Mouse (Mus musculus) liver, embryonic 12.5 days (tissue): Measurements from ENCODE around the gene B130006D01Rik. TPM values are rescaled to one million over a fixed set of nuclear protein-coding genes. Genes with fewer than 3 reads are reported as not detected.
A peak's percentile ranks its signal among the peaks of the same experiment; 100 is the strongest.

Experiments
- ATAC-seq: fragments of 200-750 bp; cut with Nextera tagmentation; 2 replicates; pipeline ENCODE4 v1.8.0; 2017; ENCODE audit warnings: moderate number of reproducible peaks, mild to moderate bottlenecking, moderate library complexity
- H3K27ac ChIP-seq: fragments of 300-500 bp; sonication (generic); 2 replicates; pipeline ENCODE4 v1.5.1; 2016; ENCODE audit warnings: mild to moderate bottlenecking
- H3K27me3 ChIP-seq: fragments of 300-500 bp; sonication (generic); replicated peaks from 2 replicates; pipeline ENCODE4 v1.6.1; 2016; ENCODE audit warnings: mild to moderate bottlenecking, moderate library complexity
- H3K36me3 ChIP-seq: fragments of 300-500 bp; sonication (generic); 2 replicates; pipeline ENCODE4 v1.6.1; 2016; ENCODE audit warnings: mild to moderate bottlenecking, moderate library complexity
- H3K4me1 ChIP-seq: fragments of 300-500 bp; sonication (generic); 2 replicates; pipeline ENCODE4 v1.6.1; 2016
- H3K4me2 ChIP-seq: fragments of 300-500 bp; sonication (generic); 2 replicates; pipeline ENCODE4 v1.6.1; 2016; ENCODE audit warnings: mild to moderate bottlenecking, moderate library complexity
- H3K4me3 ChIP-seq: fragments of 300-500 bp; sonication (generic); 2 replicates; pipeline ENCODE4 v1.5.1; 2016; ENCODE audit warnings: mild to moderate bottlenecking, moderate library complexity
- H3K9ac ChIP-seq: fragments of 300-500 bp; sonication (generic); 2 replicates; pipeline ENCODE4 v1.6.1; 2016; ENCODE audit warnings: mild to moderate bottlenecking, moderate library complexity
- H3K9me3 ChIP-seq: fragments of 300-500 bp; sonication (generic); replicated peaks from 2 replicates; pipeline ENCODE4 v1.6.1; 2016; ENCODE audit warnings: mild to moderate bottlenecking, moderate library complexity
- WGBS: fragments of 180-500 bp; shearing (Covaris S2); methylation state at CpG from one replicate; pipeline ENCODE4 v1.1.7; 2016; ENCODE audit not compliant: insufficient replicate concordance; 5-methylcytosine and 5-hydroxymethylcytosine counted together
- polyA plus RNA-seq: library from polyadenylated mRNA; unstranded; fragments of >200 nt; fragmentation: Nextera tagmentation; extraction: Ambion mirVana; gene quantifications from 2 replicates; pipeline ENCODE4 v1.2.1, GENCODE M21; 2016

Gene B130006D01Rik
- polyA plus RNA-seq, 1 experiment from 2014 or later = 0.62 TPM

DNA sequence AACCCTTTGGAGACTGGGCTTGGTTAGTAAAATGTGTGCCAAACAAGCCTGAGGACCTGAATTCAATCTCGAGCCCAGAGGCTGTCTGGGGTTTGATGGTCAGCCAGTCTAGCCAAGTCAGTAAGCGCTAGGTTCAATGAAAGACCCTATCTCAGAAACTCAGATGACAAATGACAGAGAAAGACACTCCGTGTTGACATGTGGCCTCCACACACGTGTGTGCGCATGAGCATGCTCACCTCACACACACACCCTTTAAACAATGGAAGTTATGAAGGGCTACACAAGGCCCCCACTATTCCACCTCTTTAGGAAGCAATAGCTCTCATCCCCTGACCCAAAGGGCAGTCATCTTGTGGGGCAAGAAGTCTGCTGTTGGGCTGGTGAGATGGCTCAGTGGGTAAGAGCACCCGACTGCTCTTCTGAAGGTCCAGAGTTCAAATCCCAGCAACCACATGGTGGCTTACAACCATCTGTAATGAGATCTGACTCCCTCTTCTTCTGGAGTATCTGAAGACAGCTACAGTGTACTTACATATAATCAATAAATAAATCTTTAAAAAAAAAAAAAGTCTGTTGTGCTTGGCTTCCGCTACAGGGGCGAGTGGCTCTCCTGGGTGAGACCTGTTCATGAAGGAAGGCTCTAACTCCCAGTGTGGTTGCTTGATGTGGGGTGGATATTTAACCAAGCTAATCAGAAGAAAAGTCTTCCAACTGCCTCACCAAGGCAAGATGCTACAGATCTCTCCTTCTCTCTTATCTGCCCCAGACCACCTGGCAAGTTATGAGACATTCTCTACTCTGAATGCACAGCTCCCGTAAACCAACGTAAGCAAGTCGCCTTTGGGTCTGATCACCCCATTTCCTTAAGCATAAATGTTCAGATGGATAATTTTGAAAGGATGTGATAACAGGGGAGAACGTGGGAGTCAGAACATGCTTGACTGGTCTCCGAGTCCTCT is 22.3 kb upstream of the B130006D01Rik start:
- Histone ChIP-seq H3K9me3 (no peaks in the 10 kb centered on the region), H3K27me3 (no peaks in the 10 kb centered on the region), H3K4me1 (peaks cover 26% of the 10 kb centered on the region), H3K4me3 (no peak overlapping the region), H3K36me3 (no peaks in the 10 kb centered on the region), H3K27ac (peak overlapping the region; percentile 89), H3K4me2 (peak overlapping the region; percentile 44), H3K9ac (0 out of 2 replicates have a peak overlapping the region, but pooled peaks have one; percentile 43)
- WGBS = 46% methylated on average over 13 of the region's 13 CpGs
- ATAC-seq = peak; percentile 89

DNA sequence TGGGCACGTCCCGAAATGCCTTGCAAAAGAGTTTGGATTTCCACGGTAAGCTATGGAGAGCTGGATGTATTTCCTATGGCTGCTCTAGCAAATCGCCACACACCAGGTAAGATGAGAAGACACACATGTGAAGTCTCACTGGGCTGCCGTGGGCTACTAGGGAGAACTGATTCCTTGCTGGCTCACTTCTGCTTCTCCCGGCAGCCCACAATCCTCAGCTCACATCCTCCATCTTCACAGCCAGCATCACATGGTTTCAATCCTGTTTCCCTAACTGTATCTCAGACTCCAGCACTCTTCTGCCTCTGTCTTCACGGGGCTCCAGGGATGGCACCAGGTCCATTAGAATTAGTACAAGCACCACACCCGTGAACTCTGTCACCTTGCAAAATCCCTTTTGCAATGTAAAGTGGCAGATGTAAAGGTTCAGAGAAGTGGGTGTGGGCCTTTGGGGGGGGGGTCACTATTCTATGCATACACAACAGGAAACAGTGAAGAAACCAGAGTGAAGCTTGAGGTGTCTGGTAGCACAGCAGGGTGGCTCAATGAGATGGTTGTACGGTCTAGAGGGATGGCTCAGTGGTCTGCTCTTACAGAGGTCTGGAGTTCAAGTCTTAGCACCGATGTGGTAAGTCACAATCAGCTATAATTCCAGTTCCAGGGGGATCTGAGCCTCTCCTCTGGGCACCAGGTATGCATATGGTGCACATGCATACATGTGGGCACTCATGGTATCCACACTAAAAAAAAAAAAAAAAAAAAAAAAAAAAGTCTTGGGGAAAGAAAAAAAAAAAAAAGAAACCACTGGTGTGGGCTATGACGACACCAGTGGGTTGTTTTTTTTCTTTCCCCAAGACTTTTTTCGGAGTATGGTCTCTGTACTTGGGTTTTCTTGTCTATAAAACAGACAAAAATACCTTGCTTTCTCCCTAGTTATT is 19.1 kb upstream of the B130006D01Rik start:
- ATAC-seq = no peak
- H3K4me1 ChIP-seq = peaks cover 44% of the 10 kb centered on the region
- no peak overlapping the region for H3K4me2 ChIP-seq
- WGBS = 76% methylated on average over 12 of the region's 12 CpGs
- no peak overlapping the region for H3K4me3 ChIP-seq
- H3K9ac ChIP-seq = no peak overlapping the region
- no peaks in the 10 kb centered on the region for H3K27me3 ChIP-seq
- H3K9me3 ChIP-seq = no peaks in the 10 kb centered on the region
- no peaks in the 10 kb centered on the region for H3K36me3 ChIP-seq
- H3K27ac ChIP-seq = no peak overlapping the region

- Histone ChIP-seq H3K9ac (no peak overlapping the region), H3K9me3 (no peaks in the 10 kb centered on the region), H3K4me2 (no peak overlapping the region), H3K36me3 (no peaks in the 10 kb centered on the region), H3K27me3 (no peaks in the 10 kb centered on the region), H3K27ac (no peak overlapping the region; the same call in 1 of the 2 replicates), H3K4me3 (no peak overlapping the region), H3K4me1 (peaks cover 48% of the 10 kb centered on the region)
- ATAC-seq = no peak
- WGBS = 54% methylated on average over 4 of the region's 4 CpGs
Measured at GRCm38 (mm10) chr11:95704970-95705330, 18.4 kb upstream of the B130006D01Rik start.

GRCm38 (mm10) chr11:95709534-95710040 is 13.8 kb upstream of the B130006D01Rik start:
- Histone ChIP-seq H3K4me3 (no peak overlapping the region), H3K9ac (no peak overlapping the region), H3K9me3 (no peaks in the 10 kb centered on the region), H3K4me2 (no peak overlapping the region), H3K27me3 (no peaks in the 10 kb centered on the region), H3K4me1 (peaks cover 50% of the 10 kb centered on the region), H3K36me3 (no peaks in the 10 kb centered on the region), H3K27ac (no peak overlapping the region)
- 71% methylated on average over 6 of the region's 6 CpGs for WGBS
- ATAC-seq = no peak

- WGBS = 63% methylated on average over 7 of the region's 7 CpGs
- Histone ChIP-seq H3K36me3 (no peaks in the 10 kb centered on the region), H3K4me2 (no peak overlapping the region), H3K9ac (no peak overlapping the region), H3K9me3 (no peaks in the 10 kb centered on the region), H3K4me3 (no peak overlapping the region), H3K27ac (no peak overlapping the region), H3K27me3 (no peaks in the 10 kb centered on the region), H3K4me1 (peaks cover 59% of the 10 kb centered on the region)
- ATAC-seq = no peak
Measured at GRCm38 (mm10) chr11:95710478-95710877, 12.9 kb upstream of the B130006D01Rik start.

DNA sequence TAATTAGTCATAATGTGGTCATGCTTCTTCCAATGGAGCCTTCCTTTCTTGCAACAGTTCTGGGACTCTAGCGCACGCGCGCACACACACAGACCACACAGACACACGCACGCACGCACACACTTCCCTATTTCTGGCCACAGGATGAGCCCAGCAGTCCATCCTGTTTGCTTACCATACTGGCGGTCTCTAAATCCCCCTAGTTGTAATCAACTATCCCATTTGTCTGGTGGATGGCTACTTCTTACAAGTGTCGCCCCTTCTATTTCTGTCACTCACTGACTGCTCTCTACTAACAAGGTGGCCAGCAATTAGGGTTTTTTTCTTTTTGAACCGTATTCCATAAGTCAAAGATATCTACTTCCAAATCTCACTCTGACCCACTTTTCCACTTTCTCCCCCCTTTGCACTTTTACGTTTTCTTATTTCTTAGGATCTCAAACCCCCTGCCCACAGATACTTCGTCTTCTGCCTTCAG is 11.3 kb upstream of the B130006D01Rik start:
- peak overlapping the region; percentile 97 for H3K27ac ChIP-seq
- H3K27me3 ChIP-seq = no peaks in the 10 kb centered on the region
- H3K4me3 ChIP-seq = peak overlapping the region; percentile 81
- peak overlapping the region; percentile 95 for H3K4me2 ChIP-seq
- H3K4me1 ChIP-seq = peaks cover 63% of the 10 kb centered on the region
- peak overlapping the region; percentile 98 for H3K9ac ChIP-seq
- ATAC-seq = peak; percentile 23; the same call in 1 of the 2 replicates
- no peaks in the 10 kb centered on the region for H3K9me3 ChIP-seq
- 7% methylated on average over 12 of the region's 12 CpGs for WGBS
- no peaks in the 10 kb centered on the region for H3K36me3 ChIP-seq

DNA sequence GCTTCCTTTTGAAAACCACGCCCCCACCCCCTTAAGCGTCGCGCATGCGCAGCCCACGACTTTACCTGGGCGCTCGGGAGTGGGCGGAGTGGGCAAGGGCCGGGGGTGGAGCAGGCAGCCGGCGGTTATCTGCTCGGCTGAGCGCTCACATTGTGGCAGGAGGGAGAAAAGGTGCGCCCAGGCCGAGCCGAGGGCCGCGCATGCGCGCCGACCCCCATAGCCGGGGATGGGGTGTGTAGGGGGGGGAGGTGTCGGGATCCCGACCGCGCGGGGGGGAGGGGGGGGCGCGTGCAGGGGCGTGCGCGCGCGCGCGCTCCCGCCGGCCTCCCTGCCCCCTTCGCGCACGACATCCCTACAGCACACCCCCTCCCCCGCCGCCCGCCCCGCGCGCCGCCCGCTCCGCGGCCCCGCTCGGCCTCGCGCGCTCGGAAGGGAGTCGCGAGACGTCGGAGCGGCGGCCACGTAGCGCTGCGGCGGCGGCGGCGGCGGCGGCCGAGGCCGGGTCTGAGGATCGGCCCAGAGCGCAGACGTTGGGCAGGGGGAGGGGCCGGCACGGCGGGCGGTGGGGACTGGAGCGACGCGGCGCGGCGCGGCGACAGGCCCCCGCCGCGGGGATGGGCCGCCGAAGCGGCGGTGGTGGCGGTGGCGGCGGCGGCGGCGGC is 10.7 kb upstream of the B130006D01Rik start, which contains the start of gene Zfp652:
Gene Zfp652, plus strand, starts transcription at position 111 of the 662 bp plus-strand sequence.
- H3K27ac ChIP-seq = peak within 1 kb of the TSS; percentile 97
- no peaks in the 10 kb centered on the region for H3K9me3 ChIP-seq
- under 1% methylated on average over 42 of the region's 103 CpGs for WGBS
- H3K4me2 ChIP-seq = peak within 1 kb of the TSS; percentile 95
- no peaks in the 10 kb centered on the region for H3K36me3 ChIP-seq
- ATAC-seq = peak; percentile 88
- H3K27me3 ChIP-seq = no peaks in the 10 kb centered on the region
- peak within 1 kb of the TSS; percentile 81 for H3K4me3 ChIP-seq
- H3K4me1 ChIP-seq = peaks cover 62% of the 10 kb centered on the region
- peak within 1 kb of the TSS; percentile 98 for H3K9ac ChIP-seq

- Histone ChIP-seq H3K36me3 (no peaks in the 10 kb centered on the region), H3K27me3 (no peaks in the 10 kb centered on the region), H3K4me1 (peaks cover 56% of the 10 kb centered on the region), H3K4me2 (peak overlapping the region; percentile 95), H3K27ac (peak overlapping the region; percentile 97), H3K4me3 (peak overlapping the region; percentile 81), H3K9me3 (no peaks in the 10 kb centered on the region), H3K9ac (peak overlapping the region; percentile 98)
- ATAC-seq = peak; percentile 63
- under 1% methylated on average over 40 of the region's 49 CpGs for WGBS
Measured at GRCm38 (mm10) chr11:95713225-95713810, 10.1 kb upstream of the B130006D01Rik start.

- H3K27ac ChIP-seq = peak overlapping the region; percentile 97
- H3K4me2 ChIP-seq = peak overlapping the region; percentile 95
- no peaks in the 10 kb centered on the region for H3K9me3 ChIP-seq
- WGBS = 2% methylated on average over 13 of the region's 13 CpGs
- H3K9ac ChIP-seq = peak overlapping the region; percentile 98
- no peaks in the 10 kb centered on the region for H3K27me3 ChIP-seq
- peaks cover 57% of the 10 kb centered on the region for H3K4me1 ChIP-seq
- ATAC-seq = no peak
- no peaks in the 10 kb centered on the region for H3K36me3 ChIP-seq
- H3K4me3 ChIP-seq = peak overlapping the region; percentile 81
Measured at GRCm38 (mm10) chr11:95713811-95714241, 9.6 kb upstream of the B130006D01Rik start.

GRCm38 (mm10) chr11:95714411-95714810 is 9.0 kb upstream of the B130006D01Rik start:
- Histone ChIP-seq H3K36me3 (no peaks in the 10 kb centered on the region), H3K27me3 (no peaks in the 10 kb centered on the region), H3K4me1 (peaks cover 60% of the 10 kb centered on the region), H3K4me3 (peak overlapping the region; percentile 81), H3K27ac (peak overlapping the region; percentile 97), H3K4me2 (peak overlapping the region; percentile 95), H3K9ac (peak overlapping the region; percentile 98), H3K9me3 (no peaks in the 10 kb centered on the region)
- WGBS = 27% methylated on average over 7 of the region's 7 CpGs
- ATAC-seq = no peak

DNA sequence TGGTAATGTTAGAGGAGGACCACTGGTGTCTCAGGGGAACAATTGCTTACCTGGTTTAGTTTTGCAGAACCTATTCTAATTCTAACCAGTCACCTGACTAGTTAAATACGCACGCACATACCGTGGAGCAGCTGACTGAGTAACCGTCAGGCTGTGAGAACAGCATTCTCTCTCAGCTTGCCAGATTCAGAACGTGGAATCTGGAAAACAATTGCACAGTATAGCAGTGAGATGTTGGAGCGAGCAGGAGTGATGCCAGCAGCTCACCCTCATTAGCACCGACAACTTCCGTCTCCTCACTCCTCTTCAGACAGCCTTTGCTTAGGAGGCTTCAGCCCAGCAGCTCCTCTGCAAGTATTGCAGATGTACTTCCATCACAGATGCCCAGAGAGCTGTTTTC is 7.3 kb upstream of the B130006D01Rik start:
- no peak overlapping the region for H3K4me2 ChIP-seq
- no peak for ATAC-seq
- H3K9ac ChIP-seq = no peak overlapping the region
- H3K4me1 ChIP-seq = peaks cover 49% of the 10 kb centered on the region
- no peaks in the 10 kb centered on the region for H3K36me3 ChIP-seq
- whole genome bisulfite sequencing = 74% methylated on average over 8 of the region's 8 CpGs
- H3K4me3 ChIP-seq = no peak overlapping the region
- H3K27me3 ChIP-seq = no peaks in the 10 kb centered on the region
- H3K27ac ChIP-seq = no peak overlapping the region
- no peaks in the 10 kb centered on the region for H3K9me3 ChIP-seq
